ENCODE assay signal across 23 mouse cellular contexts in genomic region chr2:110220492-110220891, GRCm38 (mm10).
DNase-seq lines count a peak whose midpoint lies in the region; ATAC-seq and TF ChIP-seq lines count a peak whose summit lies in the region.
"Had no signal": no experiment of that assay in that cellular context is flagged by ENCODE, and none has a peak within 500 bp of the region (broad histone marks: within the 10 kb centered on the region; RNA-seq: fewer than 3 reads in every experiment).

No protein-coding gene starts in this region.

- H3K36me3 ChIP-seq in intestine, embryonic 14.5 days (ENCODE audit: control insufficient read depth, insufficient read depth, low read length) = no peaks in the 10 kb centered on the region
- no peaks in the 10 kb centered on the region for H3K36me3 ChIP-seq in intestine, embryonic 15.5 days
- no peaks in the 10 kb centered on the region for H3K36me3 ChIP-seq in kidney, adult 2 months (ENCODE audit: control insufficient read depth, insufficient read depth, low read length)
- H3K36me3 ChIP-seq in stomach, embryonic 15.5 days = no peaks in the 10 kb centered on the region
- H3K36me3 ChIP-seq in forebrain, postnatal 0 days (ENCODE audit: insufficient read depth) = no peaks in the 10 kb centered on the region
- H3K36me3 ChIP-seq in hindbrain, postnatal 0 days (ENCODE audit: insufficient read depth, low read length) = no peaks in the 10 kb centered on the region
- H3K36me3 ChIP-seq: embryonic facial prominence, embryonic 15.5 days; heart, embryonic 13.5 days; hindbrain, embryonic 13.5 days; midbrain, embryonic 15.5 days; neural tube, embryonic 12.5 days had no signal

- H3K27ac ChIP-seq in intestine, embryonic 14.5 days (ENCODE audit: low read depth) = no peak overlapping the region
- H3K27ac ChIP-seq in intestine, embryonic 15.5 days = no peak overlapping the region
- peak overlapping the region; percentile 13; the same call in 1 of the 2 replicates for H3K27ac ChIP-seq in kidney, adult 2 months (ENCODE audit: insufficient read depth, low read depth, low read length)
- no peak overlapping the region for H3K27ac ChIP-seq in stomach, embryonic 15.5 days
- H3K27ac ChIP-seq in forebrain, postnatal 0 days (ENCODE audit: low read depth, low read length) = no peak overlapping the region
- H3K27ac ChIP-seq in hindbrain, postnatal 0 days = no peak overlapping the region
- H3K27ac ChIP-seq: embryonic facial prominence, embryonic 15.5 days; heart, adult 2 months; heart, embryonic 13.5 days; hindbrain, embryonic 13.5 days; midbrain, embryonic 15.5 days; neural tube, embryonic 12.5 days had no signal

- no peaks in the 10 kb centered on the region for H3K27me3 ChIP-seq in intestine, embryonic 14.5 days (replicated peaks; ENCODE audit: control insufficient read depth, insufficient read depth, low read length)
- no peaks in the 10 kb centered on the region for H3K27me3 ChIP-seq in intestine, embryonic 15.5 days (replicated peaks)
- H3K27me3 ChIP-seq in kidney, adult 2 months (replicated peaks; ENCODE audit: control insufficient read depth, insufficient read depth, low read length) = no peaks in the 10 kb centered on the region
- no peaks in the 10 kb centered on the region for H3K27me3 ChIP-seq in stomach, embryonic 15.5 days (replicated peaks)
- H3K27me3 ChIP-seq in forebrain, postnatal 0 days (ENCODE audit: insufficient read depth, low read length) = no peaks in the 10 kb centered on the region
- H3K27me3 ChIP-seq in hindbrain, postnatal 0 days (ENCODE audit: insufficient read depth, low read length) = no peaks in the 10 kb centered on the region
- H3K27me3 ChIP-seq: embryonic facial prominence, embryonic 15.5 days; heart, embryonic 13.5 days; hindbrain, embryonic 13.5 days; midbrain, embryonic 15.5 days; neural tube, embryonic 12.5 days had no signal

- no peak for TF ChIP-seq POLR2A in kidney, adult 2 months (IDR thresholded peaks at IDR 0.05; ENCODE audit: low read depth, low read length)

- 70% methylated on average over 1 of the region's 1 CpGs for WGBS in intestine, embryonic 14.5 days
- WGBS in intestine, embryonic 15.5 days = 65% methylated on average over 1 of the region's 1 CpGs
- 38% methylated on average over 1 of the region's 1 CpGs for WGBS in kidney, adult 2 months
- 62% methylated on average over 1 of the region's 1 CpGs for WGBS in stomach, embryonic 15.5 days
- 75% methylated on average over 1 of the region's 1 CpGs for WGBS in forebrain, postnatal 0 days
- WGBS in hindbrain, postnatal 0 days = 93% methylated on average over 1 of the region's 1 CpGs

- ATAC-seq in intestine, embryonic 14.5 days (replicated peaks; ENCODE audit: low FRiP score, low TSS enrichment, low read depth) = 0 out of 2 replicates have a peak, but pooled peaks have one; percentile 32
- ATAC-seq in intestine, embryonic 15.5 days = no peak
- peak; percentile 50; the same call in 1 of the 2 replicates for ATAC-seq in stomach, embryonic 15.5 days (ENCODE audit: insufficient read depth, low FRiP score, low read depth)
- no peak for ATAC-seq in forebrain, postnatal 0 days
- no peak for ATAC-seq in hindbrain, postnatal 0 days
- ATAC-seq: forebrain, embryonic 16.5 days; inflammation-experienced regulatory T-cells, adult 6 months; midbrain, embryonic 15.5 days had no signal

- no peaks in the 10 kb centered on the region; the same call in 1 of the 2 replicates for H3K4me1 ChIP-seq in intestine, embryonic 14.5 days (replicated peaks; ENCODE audit: control insufficient read depth, insufficient read depth, low read length)
- no peaks in the 10 kb centered on the region; the same call in 1 of the 2 replicates for H3K4me1 ChIP-seq in intestine, embryonic 15.5 days (replicated peaks)
- peaks cover 17% of the 10 kb centered on the region for H3K4me1 ChIP-seq in kidney, adult 2 months (ENCODE audit: control insufficient read depth, insufficient read depth, low read length)
- no peaks in the 10 kb centered on the region for H3K4me1 ChIP-seq in stomach, embryonic 15.5 days
- no peaks in the 10 kb centered on the region for H3K4me1 ChIP-seq in forebrain, postnatal 0 days (ENCODE audit: insufficient read depth)
- no peaks in the 10 kb centered on the region for H3K4me1 ChIP-seq in hindbrain, postnatal 0 days (ENCODE audit: insufficient read depth, low read length)
- H3K4me1 ChIP-seq: embryonic facial prominence, embryonic 15.5 days; heart, embryonic 13.5 days; hindbrain, embryonic 13.5 days; midbrain, embryonic 15.5 days; neural tube, embryonic 12.5 days had no signal

- H3K4me2 ChIP-seq in intestine, embryonic 14.5 days (ENCODE audit: low read length) = no peak overlapping the region
- no peak overlapping the region for H3K4me2 ChIP-seq in intestine, embryonic 15.5 days (replicated peaks)
- no peak overlapping the region for H3K4me2 ChIP-seq in stomach, embryonic 15.5 days
- H3K4me2 ChIP-seq in forebrain, postnatal 0 days (ENCODE audit: low read depth) = no peak overlapping the region
- H3K4me2 ChIP-seq in hindbrain, postnatal 0 days (ENCODE audit: low read depth, low read length) = no peak overlapping the region
- H3K4me2 ChIP-seq: embryonic facial prominence, embryonic 15.5 days; heart, embryonic 13.5 days; hindbrain, embryonic 13.5 days; midbrain, embryonic 15.5 days; neural tube, embryonic 12.5 days had no signal

- no peak overlapping the region for H3K4me3 ChIP-seq in intestine, embryonic 14.5 days (ENCODE audit: low read depth, low read length)
- no peak overlapping the region for H3K4me3 ChIP-seq in intestine, embryonic 15.5 days (replicated peaks)
- no peak overlapping the region for H3K4me3 ChIP-seq in kidney, adult 2 months (ENCODE audit: insufficient read depth, low read depth, low read length)
- H3K4me3 ChIP-seq in stomach, embryonic 15.5 days (replicated peaks) = no peak overlapping the region
- H3K4me3 ChIP-seq in forebrain, postnatal 0 days (ENCODE audit: low read depth, low read length) = no peak overlapping the region
- no peak overlapping the region for H3K4me3 ChIP-seq in hindbrain, postnatal 0 days (ENCODE audit: low read length)
- H3K4me3 ChIP-seq: embryonic facial prominence, embryonic 15.5 days; heart, adult 2 months; heart, embryonic 13.5 days; hindbrain, embryonic 13.5 days; midbrain, embryonic 15.5 days; neural tube, embryonic 12.5 days had no signal

- no peaks in the 10 kb centered on the region for H3K9me3 ChIP-seq in intestine, embryonic 14.5 days (ENCODE audit: control insufficient read depth, low read length)
- H3K9me3 ChIP-seq in intestine, embryonic 15.5 days = no peaks in the 10 kb centered on the region
- H3K9me3 ChIP-seq in stomach, embryonic 15.5 days = no peaks in the 10 kb centered on the region
- no peaks in the 10 kb centered on the region for H3K9me3 ChIP-seq in forebrain, postnatal 0 days (ENCODE audit: low read length)
- H3K9me3 ChIP-seq in hindbrain, postnatal 0 days (ENCODE audit: low read length) = no peaks in the 10 kb centered on the region
- H3K9me3 ChIP-seq: embryonic facial prominence, embryonic 15.5 days; heart, embryonic 13.5 days; hindbrain, embryonic 13.5 days; midbrain, embryonic 15.5 days; neural tube, embryonic 12.5 days had no signal

- no peak for TF ChIP-seq CTCF in kidney, adult 2 months (conservative IDR thresholded peaks at IDR 0.05; ENCODE audit: insufficient read depth, insufficient read length, low read depth, low read length)
- no peak for TF ChIP-seq CTCF in forebrain, postnatal 0 days (IDR thresholded peaks at IDR 0.05; ENCODE audit: low read depth)
- no peak for TF ChIP-seq CTCF in hindbrain, postnatal 0 days (IDR thresholded peaks at IDR 0.05; ENCODE audit: low read depth)

- H3K9ac ChIP-seq in intestine, embryonic 14.5 days (ENCODE audit: low read length) = no peak overlapping the region
- no peak overlapping the region for H3K9ac ChIP-seq in intestine, embryonic 15.5 days
- no peak overlapping the region for H3K9ac ChIP-seq in stomach, embryonic 15.5 days
- no peak overlapping the region for H3K9ac ChIP-seq in forebrain, postnatal 0 days
- no peak overlapping the region for H3K9ac ChIP-seq in hindbrain, postnatal 0 days (replicated peaks; ENCODE audit: low read length)
- H3K9ac ChIP-seq: embryonic facial prominence, embryonic 15.5 days; heart, embryonic 13.5 days; hindbrain, embryonic 13.5 days; midbrain, embryonic 15.5 days; neural tube, embryonic 12.5 days had no signal

- DNase-seq in intestine, embryonic 14.5 days (ENCODE audit: low spot score) = peak; percentile 56
- peak; percentile 78 for DNase-seq in kidney, adult 2 months
- DNase-seq in kidney, postnatal 10 days = peak; percentile 63
- no peak for DNase-seq in forebrain, postnatal 0 days
- no peak for DNase-seq in hindbrain, postnatal 0 days (ENCODE audit: low spot score)
- no peak for DNase-seq in heart, postnatal 4 days
- DNase-seq: cerebellum, adult 11 months; cerebellum, adult 9-11 months; gastrocnemius, postnatal 14 days; heart, adult 2 months; heart, postnatal 14 days; layer of hippocampus, postnatal 36 days; lung, postnatal 4 days; retina, postnatal 1 day had no signal

Comparison
In these comparisons a context has a peak if more than half of its experiments do, and no peak if none do; other contexts are left out.
1. ATAC-seq: peak in intestine, embryonic 14.5 days (single experiment) and stomach, embryonic 15.5 days (single experiment); none in intestine, embryonic 15.5 days (single experiment), forebrain, postnatal 0 days (single experiment) and hindbrain, postnatal 0 days (single experiment).
2. DNase-seq: peak in intestine, embryonic 14.5 days (single experiment), kidney, adult 2 months (single experiment) and kidney, postnatal 10 days (single experiment); none in forebrain, postnatal 0 days (single experiment), hindbrain, postnatal 0 days (single experiment) and heart, postnatal 4 days (single experiment).